Mouse (Mus musculus) lung, adult 2 months (tissue): Measurements from ENCODE around the gene Lnpk.

ENCODE experiments used
- CTCF ChIP-seq: fragments of 200-500 bp; IDR thresholded peaks from 2 replicates; pipeline ENCODE4 v1.5.1; 2011; ENCODE audit warnings: mild to moderate bottlenecking, low read length, control low read depth; ENCODE audit not compliant: insufficient read depth
- POLR2A ChIP-seq: fragments of 200-500 bp; IDR thresholded peaks from 2 replicates; pipeline ENCODE4 v1.6.1; 2011; ENCODE audit warnings: low read depth, mild to moderate bottlenecking, control low read depth, low read length, borderline replicate concordance; ENCODE audit errors: extremely low read depth

GRCm38 (mm10) chr2:74619676-74620246 is 40.5 kb upstream of the Lnpk start:
- no peak for TF ChIP-seq POLR2A
- TF ChIP-seq CTCF: no peak
